Comparison of ENCODE assay signal across 9 mouse cellular contexts in genomic region chr11:98355732-98356299, GRCm38 (mm10). TPM values are rescaled to one million over a fixed set of nuclear protein-coding genes. Genes with fewer than 3 reads are reported as not detected.
A peak's percentile ranks its signal among the peaks of the same experiment; 100 is the strongest.
DNase-seq lines count a peak whose midpoint lies in the region; ATAC-seq and TF ChIP-seq lines count a peak whose summit lies in the region.
"Had no signal": no experiment of that assay in that cellular context is flagged by ENCODE, and none has a peak within 500 bp of the region (broad histone marks: within the 10 kb centered on the region; RNA-seq: fewer than 3 reads in every experiment).

No protein-coding gene starts in this region.

- TF ChIP-seq CTCF in gastrocnemius, adult 2 months (IDR thresholded peaks at IDR 0.05) = peak; percentile 88; the same call in 1 of the 2 replicates
- TF ChIP-seq CTCF in C2C12 (IDR thresholded peaks at IDR 0.05; ENCODE audit: control insufficient read depth, insufficient read depth, insufficient read length) = peak; percentile 35
- TF ChIP-seq CTCF in bone marrow, adult 2 months (IDR thresholded peaks at IDR 0.05; ENCODE audit: control insufficient read depth, insufficient read depth, low read length) = peak; percentile 59
- TF ChIP-seq CTCF in heart, adult 2 months (IDR thresholded peaks at IDR 0.05) = peak; percentile 93

- no peak for DNase-seq in gastrocnemius, adult 2 months
- no peak for DNase-seq in gastrocnemius, adult 18-20 months (ENCODE audit: low spot score)
- DNase-seq in heart, adult 2 months = peak in 1 of 2 experiments; percentile 40
- DNase-seq in limb, embryonic 14.5 days (ENCODE audit: low spot score) = peak; percentile 80
- DNase-seq in retina, adult 2 months (ENCODE audit: low read depth, low spot score) = peak; percentile 47

- no peak for ATAC-seq in limb, embryonic 14.5 days (ENCODE audit: low FRiP score, low read depth)
- no peak for ATAC-seq in erythroid progenitor cell, adult 5-6 weeks (replicated peaks; ENCODE audit: low FRiP score, poor library complexity, severe bottlenecking)

- intact Hi-C loops in gastrocnemius, adult 2 months (cut with DNase I) = no loop called here
- intact Hi-C loops in heart, adult 2 months (cut with DNase I) = loop anchor here (5.0 kb wide), 1 partner anchor 101 kb away; no protein-coding TSS in a partner anchor

- H3K9me3 ChIP-seq in limb, embryonic 14.5 days (ENCODE audit: control insufficient read depth, low read length) = no peaks in the 10 kb centered on the region
- H3K9me3 ChIP-seq: embryonic facial prominence, embryonic 12.5 days had no signal

- no peak overlapping the region for H3ac ChIP-seq in C2C12 (ENCODE audit: control insufficient read depth, insufficient read length, low read depth)

- peaks cover 22% of the 10 kb centered on the region for H3K27me3 ChIP-seq in C2C12 (ENCODE audit: control insufficient read depth, insufficient read depth, insufficient read length)
- H3K27me3 ChIP-seq in heart, adult 2 months (ENCODE audit: control insufficient read depth, insufficient read depth, low read length) = no peaks in the 10 kb centered on the region
- peaks cover 16% of the 10 kb centered on the region for H3K27me3 ChIP-seq in limb, embryonic 14.5 days (ENCODE audit: control insufficient read depth, insufficient read depth, low read length)

- no peaks in the 10 kb centered on the region for H3K36me3 ChIP-seq in C2C12 (ENCODE audit: control insufficient read depth, insufficient read depth)
- no peaks in the 10 kb centered on the region for H3K36me3 ChIP-seq in heart, adult 2 months (ENCODE audit: control insufficient read depth, insufficient read depth, low read length)
- H3K36me3 ChIP-seq in limb, embryonic 14.5 days (ENCODE audit: control insufficient read depth, insufficient read depth, low read length) = no peaks in the 10 kb centered on the region
- H3K36me3 ChIP-seq: embryonic facial prominence, embryonic 12.5 days had no signal

- H3K9ac ChIP-seq in heart, adult 2 months (ENCODE audit: low read depth, low read length) = no peak overlapping the region
- H3K9ac ChIP-seq in limb, embryonic 14.5 days (ENCODE audit: low read depth, low read length, severe bottlenecking) = no peak overlapping the region
- H3K9ac ChIP-seq: embryonic facial prominence, embryonic 12.5 days had no signal

- H3K4me3 ChIP-seq in gastrocnemius, adult 2 months = no peak overlapping the region
- H3K4me3 ChIP-seq in C2C12 (ENCODE audit: insufficient read depth, poor library complexity, severe bottlenecking) = no peak overlapping the region
- no peak overlapping the region for H3K4me3 ChIP-seq in bone marrow, adult 2 months (replicated peaks; ENCODE audit: control insufficient read depth, low read depth, low read length)
- no peak overlapping the region for H3K4me3 ChIP-seq in heart, adult 2 months
- no peak overlapping the region for H3K4me3 ChIP-seq in limb, embryonic 14.5 days (replicated peaks; ENCODE audit: low read length)
- H3K4me3 ChIP-seq: embryonic facial prominence, embryonic 12.5 days had no signal

- no peak overlapping the region for H3K27ac ChIP-seq in gastrocnemius, adult 2 months
- no peak overlapping the region for H3K27ac ChIP-seq in bone marrow, adult 2 months (ENCODE audit: control insufficient read depth, insufficient read depth, low read depth, low read length, poor library complexity)
- H3K27ac ChIP-seq in heart, adult 2 months = no peak overlapping the region
- no peak overlapping the region for H3K27ac ChIP-seq in limb, embryonic 14.5 days (replicated peaks; ENCODE audit: low read depth, low read length)
- H3K27ac ChIP-seq: embryonic facial prominence, embryonic 12.5 days had no signal

- 6% methylated on average over 6 of the region's 6 CpGs for WGBS in bone marrow, adult 2 months
- WGBS in heart, adult 2 months = 10% methylated on average over 6 of the region's 6 CpGs
- 11% methylated on average over 6 of the region's 6 CpGs for WGBS in limb, embryonic 14.5 days

- peaks cover 9% of the 10 kb centered on the region; the same call in 1 of the 2 replicates for H3K4me1 ChIP-seq in bone marrow, adult 2 months (ENCODE audit: control insufficient read depth, insufficient read depth, low read length)
- peaks cover 14% of the 10 kb centered on the region for H3K4me1 ChIP-seq in heart, adult 2 months (ENCODE audit: control insufficient read depth, insufficient read depth, low read length)
- H3K4me1 ChIP-seq in limb, embryonic 14.5 days (ENCODE audit: control insufficient read depth, insufficient read depth, low read length) = peaks cover 19% of the 10 kb centered on the region

- H3K79me3 ChIP-seq in C2C12 (ENCODE audit: low read depth) = peaks cover 19% of the 10 kb centered on the region

- H3K79me2 ChIP-seq in C2C12 (ENCODE audit: control insufficient read depth, insufficient read depth) = peaks cover 26% of the 10 kb centered on the region
- no peaks in the 10 kb centered on the region for H3K79me2 ChIP-seq in heart, adult 2 months (replicated peaks; ENCODE audit: control insufficient read depth, insufficient read depth, low read length)

- H3K4me2 ChIP-seq in limb, embryonic 14.5 days (replicated peaks; ENCODE audit: low read depth, low read length, severe bottlenecking) = no peak overlapping the region
- H3K4me2 ChIP-seq: embryonic facial prominence, embryonic 12.5 days had no signal

- no peak for TF ChIP-seq EP300 in heart, adult 2 months (IDR thresholded peaks at IDR 0.05; ENCODE audit: insufficient read depth, low read depth, low read length)

- TF ChIP-seq POLR2A in bone marrow, adult 2 months (IDR thresholded peaks at IDR 0.05; ENCODE audit: borderline replicate concordance, control insufficient read depth, low read depth, low read length) = no peak
- no peak for TF ChIP-seq POLR2A in heart, adult 2 months (IDR thresholded peaks at IDR 0.05; ENCODE audit: insufficient read depth, low read depth, low read length)
- TF ChIP-seq POLR2A in limb, embryonic 14.5 days (IDR thresholded peaks at IDR 0.05; ENCODE audit: borderline replicate concordance, extremely low read depth, insufficient read depth, insufficient read length) = no peak

RNA-seq across cellular contexts. Expression of gene Stard3, which starts 2.4 kb away (rescaled TPM):
- total RNA-seq in gastrocnemius, adult 2 months (2021) = 10 to 100 TPM; 11.8 to 12.1 TPM
- 10 to 100 TPM; 11.1 to 13.6 TPM for total RNA-seq in gastrocnemius, adult 18-20 months (2021)
- polyA plus RNA-seq in C2C12 (2012; fragmentation: generic; extraction: Trizol) = 28.3 TPM
- 16.8 and 32.3 TPM in 2 replicates for polyA plus RNA-seq in bone marrow, adult 2 months (2011; ENCODE audit: insufficient read depth, insufficient read length, low replicate concordance, missing spikeins)
- 10 to 100 TPM; 19.0 to 24.3 TPM for total RNA-seq in heart, adult 2 months (2021)
- polyA plus RNA-seq in heart, adult 2 months (2012; rRNA removed) = 58.3 and 62.3 TPM in 2 replicates
- 78.2 and 116 TPM in 2 replicates for polyA plus RNA-seq in limb, embryonic 14.5 days (2012; rRNA removed)
- polyA plus RNA-seq in limb, embryonic 14.5 days (2014; fragmentation: Nextera tagmentation; extraction: Ambion mirVana) = 36.9 and 42.6 TPM in 2 replicates
- 4.6 and 8.3 TPM in 2 replicates for total RNA-seq in erythroid progenitor cell, adult 5-6 weeks (2015; ENCODE audit: low replicate concordance)
- total RNA-seq in erythroid progenitor cell, adult 5-6 weeks (2017; ENCODE audit: low replicate concordance) = 5.6 and 7.6 TPM in 2 replicates

RNA-seq across cellular contexts. Expression of gene Ppp1r1b, which starts 7.6 kb away (rescaled TPM):
- not detected for total RNA-seq in gastrocnemius, adult 2 months (2021)
- total RNA-seq in gastrocnemius, adult 18-20 months (2021) = under 1 TPM; 0.18 to 0.31 TPM
- 0.28 TPM for polyA plus RNA-seq in C2C12 (2012; fragmentation: generic; extraction: Trizol)
- polyA plus RNA-seq in bone marrow, adult 2 months (2011; ENCODE audit: insufficient read depth, insufficient read length, low replicate concordance, missing spikeins) = not detected in 2 replicates
- total RNA-seq in heart, adult 2 months (2021) = 1 to 10 TPM; 2.6 to 5.3 TPM
- polyA plus RNA-seq in heart, adult 2 months (2012; rRNA removed) = 15.8 and 16.2 TPM in 2 replicates
- 3.5 and 3.6 TPM in 2 replicates for polyA plus RNA-seq in limb, embryonic 14.5 days (2012; rRNA removed)
- polyA plus RNA-seq in limb, embryonic 14.5 days (2014; fragmentation: Nextera tagmentation; extraction: Ambion mirVana) = 2.9 and 3.6 TPM in 2 replicates
- total RNA-seq in erythroid progenitor cell, adult 5-6 weeks (2015; ENCODE audit: low replicate concordance) = not detected in 2 replicates
- total RNA-seq in erythroid progenitor cell, adult 5-6 weeks (2017; ENCODE audit: low replicate concordance) = not detected in 2 replicates

RNA-seq across cellular contexts. Expression of gene Neurod2, which starts 26.4 kb away (rescaled TPM):
- not detected for total RNA-seq in gastrocnemius, adult 2 months (2021)
- not detected for total RNA-seq in gastrocnemius, adult 18-20 months (2021)
- not detected for polyA plus RNA-seq in C2C12 (2012; fragmentation: generic; extraction: Trizol)
- polyA plus RNA-seq in bone marrow, adult 2 months (2011; ENCODE audit: insufficient read depth, insufficient read length, low replicate concordance, missing spikeins) = not detected in 2 replicates
- not detected for total RNA-seq in heart, adult 2 months (2021)
- not detected in 2 replicates for polyA plus RNA-seq in heart, adult 2 months (2012; rRNA removed)
- 0.14 and 0.52 TPM in 2 replicates for polyA plus RNA-seq in limb, embryonic 14.5 days (2012; rRNA removed)
- not detected in 2 replicates for polyA plus RNA-seq in limb, embryonic 14.5 days (2014; fragmentation: Nextera tagmentation; extraction: Ambion mirVana)
- total RNA-seq in erythroid progenitor cell, adult 5-6 weeks (2015; ENCODE audit: low replicate concordance) = not detected in 2 replicates
- not detected in 2 replicates for total RNA-seq in erythroid progenitor cell, adult 5-6 weeks (2017; ENCODE audit: low replicate concordance)

RNA-seq across cellular contexts. Expression of gene Tcap, which starts 27.8 kb away (rescaled TPM):
- 1,000 to 10,000 TPM; 3,050 to 3,067 TPM for total RNA-seq in gastrocnemius, adult 2 months (2021)
- 1,000 to 10,000 TPM; 3,864 to 4,194 TPM for total RNA-seq in gastrocnemius, adult 18-20 months (2021)
- polyA plus RNA-seq in C2C12 (2012; fragmentation: generic; extraction: Trizol) = 0.13 TPM
- polyA plus RNA-seq in bone marrow, adult 2 months (2011; ENCODE audit: insufficient read depth, insufficient read length, low replicate concordance, missing spikeins) = 6.5 and 15.6 TPM in 2 replicates
- total RNA-seq in heart, adult 2 months (2021) = 1,000 to 10,000 TPM; 1,095 to 3,136 TPM
- 1,250 and 1,827 TPM in 2 replicates for polyA plus RNA-seq in heart, adult 2 months (2012; rRNA removed)
- 12.3 and 13.2 TPM in 2 replicates for polyA plus RNA-seq in limb, embryonic 14.5 days (2012; rRNA removed)
- 10.9 and 18.1 TPM in 2 replicates for polyA plus RNA-seq in limb, embryonic 14.5 days (2014; fragmentation: Nextera tagmentation; extraction: Ambion mirVana)
- total RNA-seq in erythroid progenitor cell, adult 5-6 weeks (2015; ENCODE audit: low replicate concordance) = not detected in 2 replicates
- not detected in 2 replicates for total RNA-seq in erythroid progenitor cell, adult 5-6 weeks (2017; ENCODE audit: low replicate concordance)

RNA-seq across cellular contexts. Expression of gene Pnmt, which starts 30.4 kb away (rescaled TPM):
- 1 to 10 TPM; 1.8 to 5.9 TPM for total RNA-seq in gastrocnemius, adult 2 months (2021)
- 1 to 10 TPM; 1.2 to 8.2 TPM for total RNA-seq in gastrocnemius, adult 18-20 months (2021)
- polyA plus RNA-seq in C2C12 (2012; fragmentation: generic; extraction: Trizol) = 0.04 TPM
- not detected in 2 replicates for polyA plus RNA-seq in bone marrow, adult 2 months (2011; ENCODE audit: insufficient read depth, insufficient read length, low replicate concordance, missing spikeins)
- total RNA-seq in heart, adult 2 months (2021) = 1 to 10 TPM in 1 of 2 experiments, under 1 TPM in 1; 0.91 to 1.5 TPM
- 1.6 and 2.6 TPM in 2 replicates for polyA plus RNA-seq in heart, adult 2 months (2012; rRNA removed)
- 1.4 and 2.2 TPM in 2 replicates for polyA plus RNA-seq in limb, embryonic 14.5 days (2012; rRNA removed)
- 0.51 and 1.3 TPM in 2 replicates for polyA plus RNA-seq in limb, embryonic 14.5 days (2014; fragmentation: Nextera tagmentation; extraction: Ambion mirVana)
- total RNA-seq in erythroid progenitor cell, adult 5-6 weeks (2015; ENCODE audit: low replicate concordance) = not detected in 2 replicates
- total RNA-seq in erythroid progenitor cell, adult 5-6 weeks (2017; ENCODE audit: low replicate concordance) = not detected in 2 replicates

Comparison
In these comparisons a context has a peak if more than half of its experiments do, and no peak if none do; other contexts are left out.
1. DNase-seq: peak in limb, embryonic 14.5 days (single experiment) and retina, adult 2 months (single experiment); none in gastrocnemius, adult 2 months (single experiment) and gastrocnemius, adult 18-20 months (single experiment).
2. CTCF ChIP-seq: peak in every context shown above with its lines; median percentile 93 in heart, adult 2 months; 88 in gastrocnemius, adult 2 months; 59 in bone marrow, adult 2 months; 35 in C2C12.